Mouse (Mus musculus): ENCODE data around the gene Fh1.

DNA sequence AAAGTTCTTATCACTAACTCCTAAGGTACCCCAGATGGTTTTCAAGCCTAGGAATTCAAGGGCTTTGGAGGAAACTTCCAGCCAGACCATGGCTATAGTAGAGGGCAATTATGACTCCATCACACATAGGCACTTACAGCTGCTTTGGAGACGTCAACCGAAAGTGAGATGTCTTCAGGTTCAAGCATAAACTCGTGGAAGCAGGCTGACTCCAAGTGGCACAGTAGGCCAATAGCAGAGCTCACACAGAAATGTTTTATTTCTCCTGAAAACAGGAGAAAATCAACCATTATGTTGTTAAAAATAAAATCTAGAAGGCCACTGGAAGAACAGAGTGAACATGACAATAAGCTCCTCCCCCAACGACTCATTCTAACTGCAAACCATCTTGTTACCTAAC, 42.6 kb downstream of the Fh1 start:
- TF ChIP-seq CTCF (IDR thresholded peaks at IDR 0.05; ENCODE audit: low read depth) (no peak), EP300 (optimal IDR thresholded peaks at IDR 0.05) (no peak)
